Mouse (Mus musculus) ovary, postnatal 36 days (tissue): ENCODE measurements at regions not wholly inside any gene's neighbourhood (a gene's known extent, or its start where the extent isn't known, plus 50 kb on each side); places are given as distances from the start of the nearest gene placed in this dataset.
A peak's percentile ranks its signal among the peaks of the same experiment; 100 is the strongest.

ENCODE experiments used
- DNase-seq: peaks from one replicate; pipeline ENCODE4 v3.0.0; 2022; ENCODE audit warnings: low spot score, mixed read lengths

GRCm38 (mm10) chr4:124446615-124447014 lies 164.0 kb downstream of the 3100002H09Rik start:
- DNase-seq, result peak; percentile 40

GRCm38 (mm10) chr4:124443613-124444108 lies 166.9 kb downstream of the 3100002H09Rik start:
- DNase-seq, result no peak

GRCm38 (mm10) chr4:124443130-124443503 lies 167.5 kb downstream of the 3100002H09Rik start:
- DNase-seq, result no peak

- no peak for DNase-seq
Measured at GRCm38 (mm10) chr4:124442491-124443129, 168.0 kb downstream of the 3100002H09Rik start.

GRCm38 (mm10) chr4:124441737-124442487 lies 168.7 kb downstream of the 3100002H09Rik start:
- DNase-seq, result no peak

GRCm38 (mm10) chr4:124435040-124435434 lies 175.6 kb downstream of the 3100002H09Rik start:
- DNase-seq, result no peak

- DNase-seq, result no peak
Measured at GRCm38 (mm10) chr4:124434059-124435039, 176.3 kb downstream of the 3100002H09Rik start.

- DNase-seq, result no peak
Measured at GRCm38 (mm10) chr4:124433506-124433905, 177.1 kb downstream of the 3100002H09Rik start.

- no peak for DNase-seq
Measured at GRCm38 (mm10) chr4:124431193-124431592, 179.4 kb downstream of the 3100002H09Rik start.

GRCm38 (mm10) chr4:124428844-124429243 lies 181.8 kb downstream of the 3100002H09Rik start:
- no peak for DNase-seq

- no peak for DNase-seq
Measured at GRCm38 (mm10) chr4:124422406-124422805, 188.2 kb downstream of the 3100002H09Rik start.

GRCm38 (mm10) chr4:124418431-124418830 lies 192.2 kb downstream of the 3100002H09Rik start:
- DNase-seq, result no peak

GRCm38 (mm10) chr4:124417176-124417575 lies 193.4 kb downstream of the 3100002H09Rik start:
- DNase-seq, result no peak

- DNase-seq, result no peak
Measured at GRCm38 (mm10) chr4:124416266-124416665, 194.3 kb downstream of the 3100002H09Rik start.

- no peak for DNase-seq
Measured at GRCm38 (mm10) chr4:124414386-124414785, 196.2 kb downstream of the 3100002H09Rik start.

GRCm38 (mm10) chr4:124409279-124409678 lies 201.3 kb downstream of the 3100002H09Rik start:
- DNase-seq, result no peak

- DNase-seq, result no peak
Measured at GRCm38 (mm10) chr4:124402075-124402474, 208.5 kb downstream of the 3100002H09Rik start.

- DNase-seq, result no peak
Measured at GRCm38 (mm10) chr4:124400741-124401140, 209.9 kb downstream of the 3100002H09Rik start.

GRCm38 (mm10) chr4:124400136-124400675 lies 210.4 kb downstream of the 3100002H09Rik start:
- DNase-seq, result no peak

GRCm38 (mm10) chr4:124398354-124398753 lies 212.2 kb downstream of the 3100002H09Rik start:
- DNase-seq, result no peak

GRCm38 (mm10) chr4:124396566-124397283 lies 213.9 kb downstream of the 3100002H09Rik start:
- DNase-seq, result no peak
